Mouse (Mus musculus) 416B (cell line): ENCODE results near the gene Sdhaf3.
"Not testable (repeated sequence)": the region's sequence is repeated elsewhere in the genome, so short reads cannot be mapped to it uniquely, and the experiment has no call there.

Source experiments
- DNase-seq: peaks from one replicate; pipeline ENCODE4 v3.0.0; 2011; ENCODE audit warnings: low read depth

Sdhaf3 gene

DNA sequence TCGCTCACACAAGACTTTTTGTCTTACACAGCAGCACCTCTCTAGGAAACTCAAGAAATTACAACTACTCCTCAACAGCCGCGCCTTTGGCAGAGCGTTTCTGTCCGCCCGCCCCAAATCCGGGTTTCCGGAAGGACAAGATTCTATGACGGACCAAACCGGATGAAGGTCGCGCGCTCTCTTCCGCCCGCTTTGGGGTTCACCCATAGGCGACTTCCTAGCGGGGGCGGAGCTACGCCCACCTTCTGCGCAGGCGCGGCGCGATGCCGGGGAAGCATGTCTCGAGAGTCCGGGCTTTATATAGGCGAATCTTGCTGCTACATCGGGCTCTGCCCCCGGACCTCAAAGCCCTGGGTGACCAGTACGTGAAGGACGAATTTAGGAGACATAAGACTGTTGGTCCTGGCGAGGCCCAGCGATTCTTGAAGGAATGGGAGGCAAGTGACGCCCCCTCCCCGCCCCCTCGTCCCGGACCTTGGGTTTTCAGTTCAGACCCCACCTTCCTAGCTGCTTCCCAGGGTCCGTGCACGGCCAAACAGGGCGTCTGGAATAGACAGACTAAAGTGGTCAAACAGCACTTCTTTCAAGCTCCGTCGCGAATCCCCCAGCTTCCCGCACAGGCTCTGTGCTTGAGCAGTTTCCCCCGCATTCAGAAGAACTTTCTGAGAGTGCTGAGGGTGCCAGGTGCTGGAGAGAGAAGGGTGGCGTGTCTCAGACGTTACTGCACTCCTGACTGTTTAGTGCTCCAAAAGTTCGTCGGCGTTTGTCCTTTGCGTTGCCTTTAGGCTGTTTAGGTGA lies at the start of gene Sdhaf3:
TSS of gene Sdhaf3 (plus strand) at position 241 of the 798 bp plus-strand sequence.
- DNase-seq, result peak; percentile 96

DNA sequence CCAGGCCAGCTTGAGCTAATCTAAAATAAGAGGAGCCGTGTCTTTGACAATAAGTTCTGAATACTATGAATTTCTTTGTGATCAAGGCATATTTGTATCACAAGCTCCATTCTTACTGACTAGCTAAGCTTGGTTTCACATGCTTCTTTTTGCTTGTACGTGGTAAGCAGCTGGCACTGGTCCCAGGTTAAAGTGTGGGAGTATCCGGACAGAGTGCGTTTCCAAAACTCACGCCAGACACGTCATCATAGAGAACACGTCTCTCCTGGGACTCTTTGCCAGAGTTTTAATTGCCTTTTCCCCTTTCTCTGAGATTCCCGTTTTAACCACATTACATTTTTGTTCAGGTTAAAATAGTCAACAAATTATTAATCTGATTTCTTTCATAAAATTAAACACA lies 46.2 kb upstream of the Sdhaf3 start:
- DNase-seq, result no peak

DNA sequence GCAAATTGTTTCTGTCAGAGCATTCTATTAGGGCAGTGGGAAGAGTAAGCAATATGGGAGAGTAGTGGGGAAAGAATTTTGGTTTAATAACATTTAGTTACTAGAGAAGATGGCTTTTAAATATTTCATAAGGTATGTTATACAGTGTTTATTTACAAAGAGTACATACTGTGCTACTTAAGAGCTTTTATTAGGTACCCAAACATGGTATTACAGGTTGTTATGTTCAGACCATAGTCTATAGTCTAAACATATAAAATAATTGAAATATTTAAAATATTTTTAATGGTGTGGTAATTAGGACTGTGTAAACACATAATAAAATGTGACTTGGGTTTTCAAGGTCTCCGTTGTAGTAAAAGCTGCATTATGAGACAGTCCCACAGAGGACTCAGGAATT lies 41.5 kb upstream of the Sdhaf3 start:
- DNase-seq, result no peak

DNA sequence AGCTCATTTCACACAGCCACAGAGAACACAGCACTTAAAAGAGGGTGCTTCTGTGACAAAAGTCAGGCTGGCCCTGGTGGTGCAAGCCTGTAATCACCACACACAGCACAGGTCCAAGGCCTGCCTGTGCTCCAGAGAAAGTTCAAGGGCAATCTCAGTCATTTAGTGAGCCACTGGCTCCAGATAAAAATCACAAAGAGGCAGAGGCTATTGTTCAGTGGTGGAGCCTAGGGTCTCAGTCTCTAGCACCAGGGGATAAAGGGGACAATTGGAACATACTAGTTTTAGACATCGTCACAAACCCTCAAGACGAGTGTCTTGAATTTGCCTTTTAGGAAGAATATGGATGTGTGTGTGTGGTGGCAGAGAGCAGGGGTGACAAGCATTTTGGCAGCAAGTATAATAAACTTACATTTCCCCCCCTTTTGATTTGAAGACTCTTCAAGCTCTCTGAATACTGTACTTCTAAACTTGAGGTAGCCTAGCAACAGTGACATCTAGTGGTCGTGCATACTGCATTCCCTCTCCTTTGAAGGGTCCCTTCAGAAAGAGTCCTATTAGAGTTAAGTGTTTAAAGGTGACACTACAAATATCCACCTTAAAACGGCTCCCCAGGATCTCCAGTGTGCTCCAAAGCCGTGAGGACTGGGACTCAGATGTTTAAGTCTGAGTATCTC lies 40.8 kb upstream of the Sdhaf3 start:
- DNase-seq, result peak; percentile 60

DNA sequence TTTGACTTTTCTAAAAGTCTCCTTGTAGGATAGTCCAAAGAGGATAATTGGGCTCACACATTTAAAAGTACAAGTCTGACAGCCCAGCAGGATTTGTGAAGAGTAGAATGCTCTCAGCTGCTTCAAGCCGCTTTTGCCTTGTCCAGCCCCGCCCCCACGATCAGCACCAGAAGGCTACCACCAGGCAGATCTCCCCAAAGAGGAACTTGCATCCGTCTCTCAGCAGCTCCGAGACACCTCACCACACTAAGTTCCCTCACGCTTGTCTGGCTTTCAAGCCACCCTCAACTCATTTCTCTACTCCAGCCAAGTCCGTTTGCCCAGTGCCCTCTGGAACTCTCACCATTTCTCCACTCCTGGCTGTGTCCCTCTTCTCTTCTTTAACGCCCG lies 40.3 kb upstream of the Sdhaf3 start:
- DNase-seq, result peak; percentile 12

DNA sequence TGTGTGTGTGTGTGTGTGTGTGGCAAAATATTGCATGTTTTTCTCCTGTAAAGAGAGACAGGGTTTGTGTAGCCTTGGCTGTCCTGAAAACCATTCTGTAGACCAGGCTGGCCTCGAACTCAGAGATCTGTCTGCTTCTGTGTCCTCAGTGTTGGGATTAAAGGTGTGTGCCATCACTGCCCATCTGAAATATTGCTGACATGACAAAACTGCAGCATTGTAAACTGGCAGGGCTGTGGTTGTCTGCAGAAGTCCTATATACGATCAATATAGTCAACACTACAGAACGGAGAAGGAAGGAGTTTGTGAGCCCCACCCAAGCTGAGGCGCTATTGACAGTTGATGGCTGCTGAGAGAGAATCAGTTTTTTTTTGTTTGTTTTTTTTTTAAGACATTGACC lies 38.5 kb upstream of the Sdhaf3 start:
- no peak for DNase-seq

DNA sequence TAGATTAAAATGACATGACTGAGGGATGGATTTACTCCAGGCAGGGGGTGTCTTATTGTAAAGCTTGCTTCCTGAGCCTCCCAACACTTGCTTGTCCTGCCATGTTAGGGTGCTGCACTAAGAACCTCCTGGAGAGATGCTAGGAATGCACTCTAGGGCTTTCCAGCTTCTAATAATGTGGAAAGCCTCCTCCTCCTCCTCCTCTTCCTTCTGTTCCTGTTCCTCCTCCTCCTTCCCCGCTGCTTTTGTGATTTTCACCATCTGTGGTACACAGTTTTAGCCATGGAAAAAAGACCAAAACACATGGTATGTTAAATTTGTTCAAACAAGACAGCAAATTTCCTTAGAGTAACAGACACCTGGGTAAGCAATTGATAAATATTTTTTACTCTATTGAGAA lies 30.5 kb upstream of the Sdhaf3 start:
- DNase-seq, result no peak

DNA sequence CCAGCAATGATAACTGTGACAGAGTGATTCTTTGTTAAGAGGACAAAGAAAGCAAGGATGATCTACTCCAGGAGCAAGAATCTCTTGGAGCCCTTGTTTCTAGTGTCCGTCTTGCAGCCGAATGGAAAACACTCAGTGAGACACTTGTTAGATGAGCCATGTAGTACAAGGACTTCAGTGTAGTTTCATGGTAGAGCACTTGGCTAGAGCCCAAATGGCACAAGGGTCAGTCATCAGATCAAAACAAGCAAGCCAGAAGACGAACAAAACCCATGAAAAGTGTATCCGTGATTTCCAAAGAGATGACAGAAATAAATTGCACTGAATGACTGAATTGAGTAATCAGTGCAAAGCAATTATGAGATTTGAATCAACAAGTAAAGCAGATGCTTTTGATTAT lies 25.0 kb upstream of the Sdhaf3 start:
- DNase-seq, result no peak

DNA sequence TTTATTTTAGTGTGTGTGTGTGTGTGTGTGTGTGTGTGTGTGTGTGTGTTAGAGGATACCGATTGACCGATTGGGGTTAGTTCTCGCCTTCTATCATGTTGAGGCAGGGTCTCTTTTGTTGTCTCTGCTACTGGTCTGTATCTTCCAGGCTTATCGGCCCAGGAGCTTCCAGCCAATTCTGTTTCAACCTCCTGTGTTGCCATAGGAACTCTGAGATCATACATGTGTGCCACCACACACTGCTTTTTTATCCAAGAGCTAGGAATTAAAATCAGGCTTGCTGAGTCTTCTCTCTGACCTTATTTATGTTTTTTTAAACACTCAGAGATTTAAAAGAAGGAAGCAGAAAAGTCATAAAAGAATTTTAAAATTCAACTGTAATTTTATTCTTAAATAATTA lies 24.3 kb upstream of the Sdhaf3 start:
- no peak for DNase-seq

DNA sequence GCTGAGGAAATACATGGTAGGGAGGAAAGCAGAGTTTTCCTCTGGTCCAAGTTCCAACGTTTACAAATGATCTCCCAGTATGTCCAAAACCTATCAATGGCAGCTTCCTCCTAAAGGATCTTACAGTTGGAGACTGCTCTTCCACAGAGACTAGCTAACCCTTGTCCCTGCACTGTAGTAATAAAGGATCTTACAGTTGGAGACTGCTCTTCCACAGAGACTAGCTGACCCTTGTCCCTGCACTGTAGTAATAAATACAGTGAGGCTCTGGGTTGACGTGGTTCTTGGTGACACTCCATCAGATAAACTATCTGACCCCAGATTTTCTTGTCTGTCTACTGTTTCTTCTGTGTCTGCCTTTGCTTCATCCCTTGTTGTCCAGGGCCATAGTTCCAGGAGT lies 15.0 kb upstream of the Sdhaf3 start:
- DNase-seq, result no peak

DNA sequence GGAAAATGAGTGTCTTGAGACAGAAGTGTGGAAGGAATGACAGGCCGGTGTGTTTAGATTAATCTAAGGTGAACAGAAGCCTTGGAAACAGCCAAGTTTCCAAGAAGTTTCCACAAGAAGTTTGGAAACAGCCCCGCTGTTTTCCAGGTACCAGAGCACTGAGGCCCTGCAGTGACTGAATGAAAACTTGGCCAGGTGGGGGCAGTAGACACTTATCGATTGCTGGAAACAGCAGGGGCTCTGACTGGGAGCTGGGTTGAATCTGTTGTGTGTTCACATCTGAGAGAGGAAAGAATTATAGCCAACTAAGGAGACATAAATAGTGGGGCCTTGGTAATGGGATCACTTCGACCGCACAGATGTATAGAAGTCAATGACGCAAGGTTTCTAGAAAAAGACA lies 13.0 kb upstream of the Sdhaf3 start:
- DNase-seq, result peak; percentile 35

DNA sequence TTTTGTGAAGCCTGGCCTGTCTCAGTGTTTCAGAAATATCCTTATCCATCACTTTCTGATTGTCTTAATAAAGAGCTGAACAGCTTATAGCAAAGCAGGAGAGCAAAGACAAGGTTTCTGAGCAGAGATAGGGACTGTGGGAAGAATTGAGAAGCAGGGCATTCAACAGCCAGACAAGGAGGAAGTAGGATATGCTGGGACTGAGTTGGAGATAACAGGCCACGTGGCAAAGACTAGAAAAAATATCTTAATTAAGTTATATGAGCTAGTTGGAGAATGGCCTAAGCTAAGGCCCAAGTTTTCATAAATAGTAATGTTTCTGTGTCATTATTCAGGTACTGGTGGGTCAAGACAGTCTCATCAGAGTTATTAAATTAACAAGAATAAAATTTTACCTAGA lies 8.2 kb upstream of the Sdhaf3 start:
- DNase-seq, result no peak

DNA sequence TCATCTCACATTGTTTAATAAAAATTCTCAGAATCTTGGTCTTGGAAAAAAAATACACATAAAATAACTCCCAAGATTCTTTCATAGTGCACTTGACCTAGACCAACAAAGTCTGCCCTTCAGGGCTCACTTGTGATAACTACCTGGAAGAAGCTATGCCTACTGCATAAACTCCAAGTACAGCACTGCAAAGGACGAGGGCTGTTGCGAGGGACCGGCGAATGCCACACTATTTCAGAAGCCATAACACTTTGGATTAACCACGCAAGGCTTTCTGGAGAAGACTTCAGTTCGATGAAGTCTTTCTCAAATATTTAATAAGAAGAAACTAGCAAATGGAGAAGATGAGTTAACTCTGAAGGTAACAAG lies 425 bp upstream of the Sdhaf3 start:
- no peak for DNase-seq

DNA sequence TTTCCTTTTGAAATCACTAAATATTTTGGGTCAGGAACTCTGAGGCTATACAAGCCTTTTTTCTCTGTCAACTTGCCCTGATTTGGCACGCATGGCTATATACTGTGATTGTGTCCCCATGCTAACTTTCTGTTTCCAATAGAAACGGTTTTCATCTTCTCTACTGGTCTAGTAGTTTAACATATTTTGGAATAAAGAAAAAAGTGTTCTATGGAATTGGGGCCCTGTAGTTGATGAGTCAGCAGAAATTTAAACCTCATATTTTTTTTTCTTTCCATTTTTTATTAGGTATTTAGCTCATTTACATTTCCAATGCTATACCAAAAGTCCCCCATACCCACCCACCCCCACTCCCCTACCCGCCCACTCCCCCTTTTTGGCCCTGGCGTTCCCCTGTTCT lies 3.4 kb downstream of the Sdhaf3 start:
- DNase-seq, result not testable (repeated sequence)

DNA sequence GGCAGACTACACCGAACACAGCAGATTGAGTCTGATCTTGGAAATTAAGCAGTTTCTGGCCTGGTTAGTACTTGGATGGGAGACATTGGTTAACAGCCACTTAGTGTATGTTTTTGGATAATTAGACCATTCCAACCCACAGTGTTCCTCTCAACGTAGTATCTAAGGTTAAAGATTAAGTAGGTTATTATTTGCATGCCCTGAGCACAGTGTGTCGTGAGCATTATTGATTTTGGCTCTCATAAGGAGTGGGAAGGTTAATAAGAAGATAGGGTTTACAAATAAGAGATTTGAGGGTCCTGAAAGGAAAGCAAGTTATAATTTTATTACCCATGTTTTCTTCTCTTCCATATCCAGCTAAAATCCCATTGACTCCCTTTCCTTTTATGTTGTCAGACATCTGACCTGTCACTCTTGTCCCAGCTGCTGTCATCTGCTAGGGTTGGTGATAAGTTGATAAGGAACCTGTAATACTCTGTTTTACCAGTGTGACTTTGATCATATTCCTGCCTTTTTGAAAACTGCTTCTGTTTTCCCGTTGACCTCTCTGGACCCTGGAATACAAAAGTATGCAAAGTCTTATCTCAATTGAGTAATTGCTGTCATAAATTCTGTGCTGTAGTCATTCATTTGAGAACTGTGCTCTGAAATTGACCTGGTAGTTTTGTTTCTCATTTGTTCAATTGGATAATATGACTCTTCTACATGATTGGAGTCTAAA lies 41.6 kb downstream of the Sdhaf3 start:
- no peak for DNase-seq

DNA sequence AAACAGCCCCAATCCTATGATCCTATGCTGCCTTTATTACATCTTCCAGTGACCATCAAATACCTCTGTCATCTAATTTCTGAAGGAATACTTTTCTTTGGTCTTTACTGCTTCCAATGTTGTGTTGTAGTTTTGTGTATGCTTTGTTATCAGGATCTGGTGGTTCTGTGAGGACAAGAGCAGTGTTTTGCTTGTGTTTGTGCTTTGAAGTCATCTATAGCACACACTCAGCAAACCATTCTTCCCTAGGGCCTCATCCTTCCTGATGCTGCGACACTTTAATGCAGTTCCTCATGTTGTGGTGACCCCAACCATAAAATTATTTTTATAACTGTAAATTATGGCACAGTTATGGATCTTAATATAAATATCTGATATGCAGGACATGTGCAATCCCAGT lies 42.2 kb downstream of the Sdhaf3 start:
- DNase-seq, result no peak

DNA sequence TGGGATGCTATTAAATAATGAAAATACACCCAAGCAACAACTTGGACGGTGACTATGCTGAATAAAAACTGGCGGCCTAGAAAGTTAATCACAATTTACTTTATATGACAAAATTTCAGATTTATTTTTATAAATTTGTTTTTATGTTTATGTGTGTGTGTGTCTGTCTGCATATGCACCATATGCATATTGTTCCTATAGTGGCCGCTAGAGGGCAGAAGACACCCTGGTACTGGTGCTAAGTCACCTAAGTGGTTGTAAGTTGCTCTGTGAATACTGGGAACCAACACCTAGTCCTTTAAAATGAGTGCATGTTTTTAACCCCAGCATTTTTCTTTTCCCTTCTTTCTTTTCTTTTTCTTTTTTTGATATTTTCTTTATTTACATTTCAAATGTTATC lies 43.2 kb downstream of the Sdhaf3 start:
- DNase-seq, result no peak

DNA sequence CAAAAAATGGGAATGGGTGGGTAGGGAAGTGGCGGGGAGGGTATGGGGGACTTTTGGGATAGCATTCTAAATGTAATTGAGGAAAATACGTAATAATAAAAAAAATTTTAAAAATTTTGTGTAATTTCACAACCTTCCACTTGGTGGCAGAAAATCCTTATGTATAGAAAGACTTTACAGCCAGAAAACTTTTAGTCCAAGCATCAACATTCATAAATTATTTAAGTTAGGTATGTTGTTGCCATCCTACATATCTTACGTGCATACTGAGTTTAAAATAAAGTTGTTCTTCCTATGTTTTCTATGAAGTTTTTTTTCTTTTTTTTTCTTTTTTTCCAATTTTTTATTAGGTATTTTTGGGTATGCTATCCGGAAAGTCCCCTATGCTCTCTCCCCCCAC lies 47.3 kb downstream of the Sdhaf3 start:
- DNase-seq, result peak; percentile 43

DNA sequence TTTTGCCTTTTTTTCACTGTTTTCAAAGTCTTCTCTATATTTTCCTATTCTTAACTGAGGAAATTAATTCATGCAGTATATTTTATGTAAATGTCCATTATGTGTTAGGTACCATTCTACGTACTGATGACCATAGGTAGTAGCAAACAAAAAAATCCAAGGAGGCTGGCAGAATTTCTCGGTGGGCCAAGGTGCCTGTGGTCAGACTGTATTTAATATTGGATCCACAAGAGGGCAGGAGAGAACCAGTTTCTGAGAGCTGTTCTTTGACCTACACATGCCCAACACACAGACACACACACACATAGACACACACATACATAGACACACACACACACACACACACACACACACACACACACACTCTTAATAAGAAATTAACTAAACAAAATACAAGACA lies 48.2 kb downstream of the Sdhaf3 start:
- DNase-seq, result peak; percentile 54

DNA sequence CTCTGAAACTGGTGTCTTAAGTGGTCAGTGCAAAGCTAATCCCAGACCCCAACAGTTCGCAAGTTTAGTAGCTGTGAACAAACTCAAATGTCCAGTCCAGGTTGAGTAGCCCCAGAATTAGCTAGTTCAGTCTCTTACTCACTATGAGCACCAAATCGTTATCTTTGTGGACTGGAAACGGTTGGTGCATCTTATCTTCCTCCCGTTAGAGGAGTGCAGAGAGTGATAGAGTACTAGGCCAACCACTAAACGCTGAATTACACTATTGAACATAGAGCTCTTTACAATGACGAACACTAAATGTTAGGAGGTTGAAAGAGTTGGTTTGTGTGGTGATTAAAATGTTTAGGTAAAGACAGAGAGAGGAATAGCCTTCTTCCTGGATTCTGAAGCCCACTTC lies 82.3 kb downstream of the Sdhaf3 start:
- no peak for DNase-seq

DNA sequence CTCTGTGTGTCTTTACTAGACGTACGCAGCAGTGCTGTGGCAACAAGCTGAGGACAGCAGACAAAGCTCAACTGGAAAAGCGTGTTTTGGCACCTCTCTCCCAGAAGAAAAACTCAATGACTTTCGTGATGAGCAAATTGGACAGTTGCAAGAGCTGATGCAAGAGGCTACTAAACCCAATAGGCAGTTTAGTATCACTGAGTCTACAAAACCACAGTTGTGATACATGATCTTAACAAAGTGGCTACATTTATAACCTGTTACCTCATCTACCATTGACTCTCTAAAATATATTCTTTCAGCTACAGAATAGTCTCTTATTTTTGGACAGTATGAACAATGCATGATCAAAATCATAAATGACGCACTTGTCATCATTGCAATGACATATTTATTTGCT lies 83.0 kb downstream of the Sdhaf3 start:
- DNase-seq, result no peak

DNA sequence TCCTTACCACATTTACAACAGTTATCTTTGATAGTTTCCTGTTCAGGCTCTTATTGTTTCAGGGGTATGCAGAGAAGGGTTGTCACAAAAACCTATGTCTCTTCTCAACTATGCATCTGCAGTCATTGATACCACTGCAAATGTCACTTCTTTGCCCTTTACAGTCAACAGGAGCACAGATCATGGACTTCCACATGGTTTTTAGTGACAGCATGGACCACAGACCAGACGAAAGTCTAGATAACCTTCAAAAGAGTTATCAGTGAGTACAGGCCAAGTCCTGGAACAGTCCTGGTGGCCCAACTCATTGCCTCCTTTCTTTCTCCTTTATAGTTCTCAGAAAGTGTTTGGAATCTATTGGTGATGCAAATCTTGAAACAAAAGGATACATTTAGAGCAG lies 86.1 kb downstream of the Sdhaf3 start:
- DNase-seq, result no peak

DNA sequence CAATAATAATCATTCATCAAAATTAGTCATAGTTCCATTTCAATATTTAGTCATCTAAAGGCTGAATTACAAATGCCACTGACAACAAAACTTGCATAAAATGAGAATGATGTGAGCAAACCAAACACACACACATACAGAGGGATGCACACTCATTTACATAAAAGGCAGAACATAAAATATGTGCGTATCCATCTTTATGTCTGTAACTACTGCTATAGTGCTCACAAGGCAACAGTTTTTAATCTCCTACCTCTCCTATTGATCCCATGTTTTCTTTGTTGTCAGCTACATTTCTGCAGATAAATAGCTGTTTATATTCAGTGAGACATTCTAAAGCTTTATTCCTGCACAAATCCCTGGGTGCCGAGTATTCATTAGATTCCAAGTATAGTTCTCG lies 107.0 kb downstream of the Sdhaf3 start:
- DNase-seq, result no peak
